Mouse (Mus musculus) cerebellum, adult 11 months (tissue): ENCODE results near the gene Was.
"Not testable (repeated sequence)": the region's sequence is repeated elsewhere in the genome, so short reads cannot be mapped to it uniquely, and the experiment has no call there.

Experiments used
- DNase-seq: peaks from one replicate; pipeline ENCODE4 v3.0.0; 2022

Was gene

GRCm38 (mm10) chrX:8090346-8090953, at the start of gene Was:
Gene Was (minus strand): TSS chrX:8090498.
- no peak for DNase-seq

- DNase-seq, result no peak
These were observed 49.2 kb upstream of the Was start for GRCm38 (mm10) chrX:8139480-8139879.

- no peak for DNase-seq
These were observed 45.6 kb upstream of the Was start for GRCm38 (mm10) chrX:8135886-8136285.

GRCm38 (mm10) chrX:8132017-8132976, 42.0 kb upstream of the Was start, which contains the start of gene Wdr13:
Gene Wdr13 (minus strand): TSS chrX:8132892.
- DNase-seq, result peak; percentile 86

- no peak for DNase-seq
These were observed 41.1 kb upstream of the Was start for GRCm38 (mm10) chrX:8131393-8131792.

- DNase-seq, result no peak
These were observed 34.9 kb upstream of the Was start for GRCm38 (mm10) chrX:8125235-8125634.

- peak; percentile 39 for DNase-seq
These were observed 33.6 kb upstream of the Was start for GRCm38 (mm10) chrX:8123821-8124470.

- no peak for DNase-seq
These were observed 27.0 kb upstream of the Was start for GRCm38 (mm10) chrX:8117264-8117663.

- no peak for DNase-seq
These were observed 25.0 kb upstream of the Was start for GRCm38 (mm10) chrX:8115275-8115674.

- no peak for DNase-seq
These were observed 14.7 kb upstream of the Was start for GRCm38 (mm10) chrX:8105019-8105418.

- DNase-seq, result no peak
These were observed 11.9 kb upstream of the Was start for GRCm38 (mm10) chrX:8102213-8102668.

- no peak for DNase-seq
These were observed 10.7 kb upstream of the Was start for GRCm38 (mm10) chrX:8101017-8101416.

GRCm38 (mm10) chrX:8099435-8099834, 9.1 kb upstream of the Was start:
- DNase-seq, result no peak

GRCm38 (mm10) chrX:8096787-8097242, 6.5 kb upstream of the Was start:
- DNase-seq, result peak; percentile 97

GRCm38 (mm10) chrX:8096068-8096786, 5.9 kb upstream of the Was start:
- peak; percentile 90 for DNase-seq

GRCm38 (mm10) chrX:8095546-8095945, 5.2 kb upstream of the Was start:
- DNase-seq, result no peak

- DNase-seq, result not testable (repeated sequence)
These were observed 653 bp upstream of the Was start for GRCm38 (mm10) chrX:8090954-8091347.

- DNase-seq, result no peak
These were observed 552 bp downstream of the Was start for GRCm38 (mm10) chrX:8089746-8090145.

- DNase-seq, result no peak
These were observed 4.7 kb downstream of the Was start for GRCm38 (mm10) chrX:8085611-8086010.

- no peak for DNase-seq
These were observed 5.5 kb downstream of the Was start for GRCm38 (mm10) chrX:8084771-8085259.

GRCm38 (mm10) chrX:8075104-8075503, 15.2 kb downstream of the Was start:
- DNase-seq, result no peak

- DNase-seq, result peak; percentile 91
These were observed 15.8 kb downstream of the Was start, which contains the start of gene Suv39h1 for GRCm38 (mm10) chrX:8074430-8075014. Gene Suv39h1 (minus strand): TSS chrX:8074760.
